Mouse (Mus musculus): Measurements from ENCODE around the gene Nr1h4.

DNA sequence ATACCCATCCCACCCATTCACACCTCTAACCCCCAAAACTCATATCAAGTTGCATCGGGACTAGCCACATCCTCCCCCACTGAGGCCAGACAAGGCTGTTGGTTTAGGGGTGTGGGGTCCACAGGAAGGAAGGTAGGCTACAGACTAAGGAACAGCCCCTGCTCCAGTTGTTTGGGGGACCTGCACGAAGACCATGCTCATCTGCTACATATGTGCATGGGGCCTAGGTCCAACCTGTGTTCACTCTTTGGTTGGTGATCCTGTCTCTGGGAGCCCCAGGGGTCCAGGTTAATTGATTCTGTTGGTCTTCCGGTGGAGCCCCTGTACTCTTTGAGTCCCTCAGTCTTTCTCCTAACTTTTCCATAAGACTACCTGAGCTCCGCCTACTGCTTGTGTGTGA is 13.0 kb downstream of the Nr1h4 start:
- no peak for TF ChIP-seq CTCF (IDR thresholded peaks at IDR 0.05; ENCODE audit: extremely low read depth, insufficient read depth, low read length)
- TF ChIP-seq POLR2A (IDR thresholded peaks at IDR 0.05; ENCODE audit: extremely low read depth, insufficient read depth, low read length), result no peak

All from cortical plate, adult 2 months (tissue).